Mouse (Mus musculus) forelimb bud, embryonic 11.5 days (tissue): ENCODE results near the gene Kcnq4.

Experiments
- DNase-seq: peaks from one replicate; pipeline ENCODE4 v3.0.0-alpha.2; 2012; ENCODE audit warnings: low read depth, low spot score

Gene Kcnq4

DNA sequence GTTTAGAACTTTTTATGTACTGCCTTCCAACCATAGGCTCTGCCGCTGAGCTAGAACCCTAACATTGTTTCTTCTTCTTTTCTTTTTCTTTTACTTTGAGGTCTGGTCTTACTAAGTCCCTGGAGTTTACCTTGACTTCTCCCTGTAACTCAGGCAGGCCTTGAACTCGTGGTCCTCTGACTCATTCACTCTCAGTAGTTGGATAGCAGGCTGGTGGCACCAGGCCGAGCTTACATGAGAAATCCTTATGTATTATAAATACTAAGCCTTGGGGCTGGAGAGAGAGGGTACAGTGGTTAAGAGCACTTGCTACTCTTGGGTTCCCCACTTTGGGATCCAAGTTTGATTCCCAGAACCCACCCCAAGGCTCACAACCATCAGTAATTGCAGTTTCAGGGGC lies 74.8 kb downstream of the Kcnq4 start:
- no peak for DNase-seq

DNA sequence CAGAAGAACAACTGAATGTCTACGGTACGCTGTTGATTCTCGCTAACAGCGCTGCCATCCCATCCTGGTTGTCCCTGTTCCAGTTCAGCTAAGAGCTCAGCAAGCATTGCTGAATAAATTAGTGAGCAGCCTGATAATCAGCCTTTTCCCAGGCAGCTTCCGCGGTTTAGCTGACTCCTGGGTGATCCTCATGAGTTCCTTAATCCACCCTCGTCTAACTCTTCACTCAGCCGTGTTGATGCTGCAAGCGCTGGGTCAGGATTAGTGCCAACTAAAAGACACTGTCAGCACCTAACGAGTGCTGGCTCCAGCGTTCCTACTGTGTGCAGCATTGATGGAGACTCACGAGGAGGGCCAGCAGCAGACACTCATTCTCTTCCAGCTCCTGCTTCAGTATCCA lies 77.4 kb downstream of the Kcnq4 start:
- DNase-seq, result no peak

DNA sequence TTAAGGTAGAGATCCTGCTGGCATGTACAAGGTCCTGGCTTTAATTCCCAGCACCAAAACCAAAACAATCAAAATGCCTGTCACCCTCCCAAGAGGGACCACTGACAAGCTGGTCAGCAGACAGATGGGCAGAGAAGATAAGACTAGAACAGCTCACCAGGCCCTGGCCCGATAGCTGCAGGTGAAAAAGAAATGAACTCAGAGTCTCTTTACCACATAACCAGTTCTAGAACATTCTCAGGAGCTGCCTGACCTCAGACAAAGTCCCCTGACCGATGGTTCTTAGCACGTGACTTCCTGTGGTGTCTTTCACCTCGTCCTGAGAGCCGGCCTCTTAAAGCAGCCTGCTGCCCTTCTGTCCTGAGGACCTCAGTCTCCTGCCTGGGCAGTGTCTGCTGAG lies 78.8 kb downstream of the Kcnq4 start:
- no peak for DNase-seq

DNA sequence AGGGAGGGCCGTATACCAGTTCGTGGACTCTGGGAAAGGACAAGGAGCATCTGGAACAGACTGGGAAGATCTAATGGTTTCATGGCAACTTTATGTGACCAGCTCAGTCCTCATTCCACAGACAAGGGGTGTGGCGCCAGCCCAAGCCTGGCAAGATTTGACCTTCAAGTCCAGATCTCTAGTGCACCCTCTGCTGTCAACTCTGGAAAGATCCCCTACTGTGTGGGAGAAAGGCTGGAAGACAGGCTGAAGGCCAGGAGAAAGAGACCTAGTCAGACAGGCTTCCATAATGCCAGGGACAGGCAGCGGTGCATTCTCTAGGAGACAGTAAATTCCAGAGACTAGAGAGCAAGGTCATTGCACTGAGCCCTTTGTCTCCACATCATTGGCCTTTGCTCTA lies 79.9 kb downstream of the Kcnq4 start:
- no peak for DNase-seq

DNA sequence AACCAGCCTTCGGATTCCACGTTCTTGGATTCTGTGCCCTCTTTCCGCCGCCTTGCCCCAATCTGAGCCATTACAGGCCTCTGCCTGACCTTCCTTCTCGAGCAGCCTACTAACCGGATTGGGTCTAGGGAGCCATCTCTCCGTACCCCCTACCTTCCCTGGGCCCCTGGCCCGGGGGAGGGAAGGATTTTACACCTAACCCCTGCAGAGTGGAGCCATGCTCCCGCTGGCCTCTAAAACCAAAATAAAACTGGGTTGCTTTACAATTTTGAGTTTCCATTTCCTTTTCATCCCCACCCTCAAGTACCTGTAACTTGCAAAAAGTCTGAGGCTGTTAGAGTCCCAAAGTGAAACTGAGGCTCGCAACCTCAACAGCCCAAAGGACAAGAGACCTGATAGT lies 80.9 kb downstream of the Kcnq4 start:
- DNase-seq, result no peak

DNA sequence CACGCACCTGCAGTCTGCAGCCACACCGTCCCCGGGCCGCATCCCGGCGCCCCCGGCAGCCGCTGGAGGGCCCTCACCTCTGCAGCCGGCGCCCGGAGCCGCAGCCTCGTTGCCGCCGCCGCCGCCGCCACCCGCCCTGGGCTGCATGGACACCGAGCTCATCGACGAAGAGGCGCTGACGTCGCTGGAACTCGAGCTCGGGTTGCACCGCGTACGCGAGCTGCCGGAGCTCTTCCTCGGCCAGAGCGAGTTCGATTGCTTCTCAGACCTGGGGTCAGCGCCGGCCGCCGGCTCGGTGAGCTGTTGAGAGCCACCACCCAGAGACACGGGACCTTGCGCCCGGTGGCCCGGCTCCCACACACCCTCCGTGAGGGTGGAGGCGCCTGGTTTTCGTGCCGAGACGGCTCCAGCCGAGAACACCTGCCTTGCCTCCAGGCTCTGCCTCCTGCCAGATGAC lies 81.3 kb downstream of the Kcnq4 start:
- DNase-seq, result no peak

DNA sequence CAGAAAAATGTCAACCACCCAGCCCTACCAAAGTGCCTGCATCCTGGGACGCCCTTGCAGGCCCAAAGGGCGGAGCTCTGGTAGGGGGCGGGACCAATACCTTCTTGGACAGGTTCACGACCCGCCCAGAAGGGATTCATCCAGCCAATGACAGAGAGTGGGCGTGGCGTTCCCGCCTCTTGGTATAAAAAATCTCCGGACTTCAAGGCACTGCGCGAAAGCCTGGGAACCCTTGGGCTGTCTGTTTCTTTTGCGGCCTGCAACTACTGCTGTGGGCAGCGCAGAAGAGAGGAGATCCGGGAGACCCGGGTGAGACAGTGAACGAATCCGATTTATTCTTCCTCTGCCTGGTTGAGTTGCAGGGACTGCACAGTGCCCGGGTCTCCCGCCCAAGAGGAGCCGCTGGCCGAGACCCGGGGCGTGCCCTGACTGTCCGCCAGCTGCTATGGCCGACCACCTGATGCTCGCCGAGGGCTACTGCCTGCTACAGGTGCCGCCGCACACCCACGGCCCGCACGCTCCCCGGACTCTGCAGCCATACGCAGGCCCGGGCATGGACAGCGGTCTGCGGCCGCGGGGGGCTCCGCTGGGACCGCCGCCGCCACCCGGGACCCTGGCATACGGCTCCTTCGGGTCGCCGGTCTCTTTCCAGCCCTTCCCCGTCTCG lies 81.9 kb downstream of the Kcnq4 start, which contains the start of gene Cited4:
Gene Cited4 (plus strand): TSS at position 215 of the 667 bp plus-strand sequence.
- DNase-seq, result peak; percentile 87

DNA sequence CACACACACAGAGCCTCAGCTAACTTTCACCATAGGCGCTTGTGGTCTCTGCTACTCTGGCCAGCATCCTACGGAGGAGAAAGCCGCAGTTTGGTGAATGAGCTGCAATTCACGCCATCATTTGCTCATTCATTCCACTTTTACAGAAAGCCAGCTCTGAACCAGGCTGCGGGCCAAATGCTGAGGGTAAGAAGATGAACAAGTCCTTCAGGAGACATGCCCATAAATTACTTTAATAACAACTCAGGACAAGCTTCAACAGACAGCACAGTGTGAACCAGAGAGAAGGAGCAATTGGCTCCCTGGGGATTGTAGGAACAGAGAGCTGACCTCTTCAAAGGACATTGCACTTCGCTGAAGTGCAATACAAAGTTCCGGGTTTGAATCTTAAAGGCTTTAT lies 82.6 kb downstream of the Kcnq4 start:
- no peak for DNase-seq

DNA sequence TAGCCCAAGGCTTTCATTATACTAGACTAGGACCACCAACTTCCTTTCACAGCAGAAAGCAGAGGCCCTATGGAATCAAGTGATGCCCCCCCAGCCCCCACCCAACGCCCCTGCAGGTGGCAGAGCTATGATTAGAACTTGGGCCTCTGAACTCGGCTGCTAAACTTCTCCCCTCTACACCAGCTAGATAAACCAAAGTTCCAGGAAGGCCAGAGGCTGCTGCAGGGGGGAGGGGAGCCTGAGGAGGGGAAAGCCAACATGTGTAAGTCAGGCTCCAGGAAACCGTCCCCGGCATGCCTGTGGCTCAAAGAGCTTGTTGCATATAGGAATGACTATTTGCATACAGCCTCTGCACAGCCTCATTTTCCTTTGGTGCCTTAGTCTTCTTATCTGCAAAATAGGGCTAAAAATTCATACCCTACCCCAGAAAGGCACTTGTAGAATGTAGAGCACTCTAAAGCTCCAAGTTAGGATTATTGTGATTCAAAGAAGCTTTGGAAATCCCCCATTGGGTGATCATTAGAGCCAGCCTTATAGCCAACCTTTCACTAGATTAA lies 83.2 kb downstream of the Kcnq4 start:
- no peak for DNase-seq

DNA sequence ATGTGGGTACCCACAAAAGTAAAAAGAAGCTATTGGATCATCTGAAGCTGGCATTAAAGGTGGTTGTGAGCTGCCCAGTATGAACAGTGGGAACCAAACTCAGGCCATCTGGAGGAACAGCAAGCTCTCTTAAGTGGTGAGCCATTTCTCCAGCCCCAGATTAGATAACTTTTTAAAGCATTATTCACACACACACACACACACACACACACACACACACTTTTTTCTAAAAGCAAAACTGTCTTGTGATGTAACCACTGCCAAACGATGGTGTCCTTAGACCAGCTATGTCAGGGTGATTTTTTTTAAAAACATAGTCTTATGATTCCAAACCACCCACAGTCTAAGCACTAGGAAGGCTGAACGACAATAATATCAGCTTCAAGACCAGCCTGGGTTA lies 83.8 kb downstream of the Kcnq4 start:
- DNase-seq, result no peak

DNA sequence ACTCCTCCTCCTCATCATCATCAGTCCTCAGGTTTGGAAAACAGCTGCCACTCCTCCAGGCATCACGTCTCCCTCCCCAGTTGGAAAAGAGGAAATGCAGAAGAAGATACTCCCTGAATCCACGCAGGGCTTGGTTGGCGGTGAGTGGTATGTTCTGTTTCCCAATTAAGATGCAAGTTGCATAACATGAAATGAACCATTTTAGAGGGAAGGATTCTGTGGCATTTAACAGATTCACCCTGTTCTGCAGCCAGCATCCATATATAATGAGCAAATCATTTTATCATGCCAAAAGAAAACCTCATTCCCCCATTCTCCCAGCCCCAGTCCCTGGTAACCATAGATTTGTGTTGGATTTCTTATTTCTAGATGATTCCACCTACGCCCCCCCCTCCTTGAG lies 87.9 kb downstream of the Kcnq4 start:
- no peak for DNase-seq

DNA sequence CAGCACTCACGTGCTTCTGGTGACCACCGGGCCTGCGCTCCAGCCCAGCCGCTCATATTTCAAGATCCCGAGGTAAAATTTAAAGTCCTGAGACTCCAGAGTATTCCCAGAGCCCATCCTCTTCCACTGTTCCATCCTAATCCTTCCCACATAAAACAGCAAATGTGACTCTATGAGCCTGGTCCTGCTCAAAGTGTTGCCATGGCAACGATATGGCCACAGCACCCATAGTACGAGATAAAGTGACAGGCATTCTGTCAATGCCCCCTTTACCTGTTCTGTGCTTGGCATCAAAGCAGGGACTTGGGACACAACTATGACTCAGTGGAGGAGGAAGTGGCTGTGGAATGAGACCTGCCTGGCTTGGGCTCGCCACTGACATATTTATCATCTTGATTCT lies 92.5 kb downstream of the Kcnq4 start:
- no peak for DNase-seq

DNA sequence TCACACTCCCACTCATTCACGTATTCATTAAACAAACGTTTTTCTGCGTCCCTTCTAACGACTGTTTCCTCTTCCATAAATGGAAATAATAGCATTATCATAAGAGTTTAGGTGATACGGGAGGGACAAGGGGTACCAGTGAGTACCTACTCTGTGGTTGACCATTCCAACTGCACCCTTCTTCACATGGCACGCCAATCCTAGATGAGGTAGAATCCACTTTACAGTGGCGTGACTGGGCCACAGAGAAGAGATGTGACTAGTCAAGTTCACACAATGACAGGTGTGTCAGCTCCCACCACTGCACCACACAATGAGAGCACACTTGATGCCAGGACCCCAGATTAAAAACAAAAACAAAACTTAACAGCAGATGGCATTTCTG lies 98.2 kb downstream of the Kcnq4 start:
- DNase-seq, result no peak

DNA sequence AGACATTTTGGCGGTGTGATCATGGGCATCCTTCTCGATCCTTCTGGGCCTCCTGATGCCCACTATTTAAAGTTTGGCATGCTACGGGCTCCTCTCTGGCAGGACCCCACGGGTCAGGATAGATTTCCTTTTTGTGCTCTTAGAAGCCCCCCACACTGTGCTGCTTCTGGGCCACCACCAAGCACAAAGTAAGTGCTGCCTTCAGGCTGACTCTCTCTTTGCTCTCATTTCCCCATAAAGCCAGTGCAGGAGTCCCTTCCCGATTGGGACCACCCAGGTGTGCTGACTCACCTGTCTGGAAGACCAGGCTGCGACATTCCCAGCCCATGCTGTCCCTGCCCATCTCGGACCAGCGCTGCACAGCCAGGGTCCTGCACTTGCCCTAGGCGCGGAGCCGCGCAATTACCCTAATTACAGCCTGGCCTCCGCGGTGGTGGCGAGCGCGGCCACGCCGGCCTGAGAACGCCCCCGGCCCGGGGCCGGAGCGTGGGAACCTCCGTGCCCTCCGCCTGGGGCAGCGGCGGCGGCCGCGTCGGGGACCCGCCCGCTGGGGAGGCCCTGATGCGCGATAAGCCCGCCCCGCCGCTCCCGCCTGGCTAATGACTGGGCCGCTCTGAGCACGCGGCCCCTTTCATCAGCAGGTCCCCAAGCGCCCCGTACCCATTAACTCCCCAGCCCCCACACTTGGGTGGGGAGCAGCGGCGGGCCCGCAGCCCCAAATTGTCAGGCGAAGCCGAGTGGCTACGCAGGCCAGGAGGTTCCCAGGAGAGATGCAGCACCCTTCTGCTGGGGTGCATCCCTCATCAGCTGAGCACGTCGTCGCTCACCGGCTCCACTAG lies 98.8 kb downstream of the Kcnq4 start:
- no peak for DNase-seq
